Mouse (Mus musculus) natural killer cell, adult 2 months (primary cell): ENCODE results near the gene Lad1.

Experiments
- DNase-seq, 2 experiments: peaks; one replicate each; pipeline ENCODE4 v3.0.0; 2022; ENCODE audit warnings: low spot score in 2 of 2

Gene Lad1

DNA sequence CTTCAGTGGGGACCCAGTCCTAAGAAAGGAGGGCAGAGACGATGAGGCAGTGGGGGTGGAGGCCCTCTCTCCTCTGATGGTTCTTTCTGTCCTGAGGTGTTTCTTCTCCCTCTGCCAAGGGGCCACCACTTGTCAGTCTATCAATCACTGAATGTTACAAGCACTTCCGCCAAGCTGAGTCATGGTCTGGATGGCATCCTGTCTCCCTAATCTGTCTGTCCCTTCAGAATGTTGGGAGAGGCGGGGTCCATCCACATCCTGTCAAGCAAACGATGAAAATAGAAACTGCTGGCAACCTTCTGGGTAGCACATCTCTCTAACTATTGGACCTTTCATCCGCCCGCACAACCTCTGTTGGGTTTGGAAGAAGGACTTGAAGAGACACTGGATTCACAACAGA lies 26.1 kb downstream of the Lad1 start:
- DNase-seq: no peak

DNA sequence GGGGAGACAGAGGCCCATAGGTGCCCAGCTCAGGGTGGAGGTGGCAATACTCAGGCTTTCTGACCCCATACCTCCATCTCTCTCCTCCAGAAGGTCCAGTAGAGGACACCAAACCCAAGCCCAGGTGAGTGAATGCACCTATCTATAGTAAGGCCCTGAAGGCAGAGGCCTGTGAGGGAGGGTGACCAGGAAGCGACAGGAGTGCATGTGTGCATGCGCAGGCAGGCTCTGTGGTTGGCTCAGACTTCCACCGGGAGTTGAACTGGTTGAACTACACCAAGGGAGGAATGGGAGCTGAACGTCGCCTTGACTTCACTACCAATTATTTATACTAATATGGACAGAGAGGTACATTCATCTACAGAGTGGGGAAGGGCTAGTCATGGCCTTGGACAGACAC lies 28.2 kb downstream of the Lad1 start:
- DNase-seq: no peak

DNA sequence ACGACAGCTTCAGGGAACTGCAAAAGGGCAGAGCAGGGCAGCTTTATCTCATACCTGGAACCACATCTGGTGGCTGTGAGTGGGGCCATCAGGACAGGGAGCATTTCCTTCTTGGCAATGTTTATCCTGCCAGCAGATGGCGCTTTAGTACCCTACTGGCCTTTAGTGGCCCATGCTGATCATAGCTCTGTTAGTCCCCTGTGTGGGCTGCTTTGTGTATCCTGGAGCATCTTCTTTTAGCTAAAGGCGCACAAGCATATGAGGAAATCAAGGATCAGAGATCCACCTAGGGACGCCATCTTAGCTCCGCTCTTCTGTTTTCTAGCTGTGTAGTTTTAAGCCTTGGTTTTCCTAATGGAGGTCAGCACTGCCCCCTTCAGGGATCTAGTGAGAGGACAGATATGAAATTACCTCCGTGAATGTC lies 28.8 kb downstream of the Lad1 start:
- DNase-seq: peak; percentile 18 to 25

DNA sequence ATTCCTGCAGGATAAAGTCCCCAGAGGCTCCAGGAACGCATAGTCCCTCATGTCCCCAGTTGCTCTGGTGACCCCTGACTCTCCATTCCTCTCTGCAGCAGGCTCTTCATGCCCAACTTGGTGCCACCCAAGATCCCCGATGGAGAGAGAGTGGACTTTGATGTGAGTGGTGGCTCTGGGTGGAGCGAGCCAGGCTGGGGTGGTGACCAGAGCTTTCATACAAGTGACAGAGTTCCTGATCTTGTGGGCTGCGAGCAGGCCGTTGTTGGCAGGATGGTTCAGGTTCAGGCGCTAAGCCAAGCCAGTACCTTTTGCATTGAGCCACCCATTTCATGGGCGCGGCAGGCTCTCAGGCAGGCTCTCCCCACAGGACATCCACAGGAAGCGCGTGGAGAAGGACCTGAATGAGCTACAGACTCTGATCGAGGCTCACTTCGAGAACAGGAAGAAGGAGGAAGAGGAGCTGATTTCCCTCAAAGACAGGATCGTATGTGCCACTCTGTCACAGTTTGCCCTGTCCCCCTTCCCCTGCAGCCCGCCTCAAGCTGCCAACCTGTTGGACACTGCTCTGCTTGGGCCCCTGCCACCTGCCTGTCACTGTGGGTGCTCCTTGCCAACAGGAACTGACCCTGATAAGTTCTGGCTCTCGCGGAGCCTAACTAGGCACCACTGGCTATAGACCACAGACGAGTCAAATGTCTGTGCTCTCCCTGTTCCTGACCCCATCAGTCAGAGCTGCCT lies 29.4 kb downstream of the Lad1 start:
- no peak for DNase-seq

DNA sequence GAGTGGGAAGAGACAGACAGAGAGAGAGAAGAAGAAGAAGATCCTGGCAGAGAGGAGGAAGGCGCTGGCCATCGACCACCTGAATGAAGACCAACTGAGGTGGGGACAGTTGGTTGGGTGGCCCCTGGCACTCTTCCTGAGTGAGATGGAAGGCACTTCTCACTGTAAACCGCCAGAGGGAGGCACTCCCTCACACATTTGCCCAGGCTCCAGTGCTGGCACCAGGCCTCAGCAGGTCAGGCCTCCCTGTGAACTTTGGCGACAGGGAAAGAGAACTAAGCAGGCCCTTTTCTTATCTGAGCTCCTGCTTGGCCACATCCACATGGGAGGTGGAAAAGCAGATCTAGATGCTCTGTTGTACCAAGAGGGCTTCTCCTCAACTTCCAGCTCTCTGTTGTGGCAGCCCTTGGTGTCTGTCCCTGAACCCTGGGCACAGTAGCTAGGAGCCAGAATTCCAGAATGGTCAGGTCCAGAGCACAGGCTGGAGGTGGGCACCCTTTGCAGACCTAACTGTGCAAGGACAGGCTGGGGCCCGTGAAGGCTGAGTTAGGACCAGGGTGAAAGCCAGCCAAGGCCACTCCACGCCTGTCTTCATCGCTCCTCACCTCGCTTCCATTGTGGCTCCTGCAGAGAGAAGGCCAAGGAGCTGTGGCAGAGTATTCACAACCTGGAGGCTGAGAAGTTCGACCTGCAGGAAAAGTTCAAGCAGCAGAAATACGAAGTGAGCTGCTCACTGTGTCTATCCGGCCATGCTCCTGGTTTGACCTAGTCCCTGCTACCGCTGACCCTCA lies 32.5 kb downstream of the Lad1 start:
- DNase-seq: no peak

DNA sequence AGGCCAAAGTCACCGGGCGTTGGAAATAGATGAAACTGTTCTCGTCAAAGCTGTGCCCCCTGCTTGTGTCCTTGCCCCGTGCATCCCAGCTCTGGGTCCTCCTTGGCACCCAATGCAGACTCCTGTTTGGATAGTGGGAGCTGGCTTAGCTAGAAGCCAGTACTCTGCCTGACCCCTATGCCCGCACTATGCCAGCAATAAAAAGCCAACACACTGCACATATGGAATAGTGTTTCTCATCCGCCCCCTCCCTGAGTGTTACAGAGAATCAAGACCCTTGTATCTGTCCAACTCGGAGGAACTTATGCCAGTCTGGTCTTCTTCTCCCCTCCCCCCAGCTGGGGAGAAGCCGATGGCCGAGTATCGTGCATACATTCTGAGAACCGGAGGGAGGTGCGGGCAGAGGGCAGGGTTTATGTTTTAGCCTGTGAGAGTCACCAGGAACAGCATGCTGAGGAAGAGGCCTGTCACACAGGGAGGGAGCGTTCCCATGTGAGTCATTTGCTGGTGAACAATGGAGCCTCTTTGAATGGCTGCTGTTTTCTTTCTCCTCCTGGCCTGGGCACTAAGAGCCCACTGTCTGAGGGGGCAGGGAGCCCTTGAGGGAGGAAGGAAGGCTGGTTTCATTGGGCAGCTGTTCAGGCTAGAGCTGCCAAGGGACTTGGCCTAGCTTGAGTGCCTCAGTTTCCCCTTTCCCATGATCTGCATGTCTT lies 33.8 kb downstream of the Lad1 start:
- no peak for DNase-seq

DNA sequence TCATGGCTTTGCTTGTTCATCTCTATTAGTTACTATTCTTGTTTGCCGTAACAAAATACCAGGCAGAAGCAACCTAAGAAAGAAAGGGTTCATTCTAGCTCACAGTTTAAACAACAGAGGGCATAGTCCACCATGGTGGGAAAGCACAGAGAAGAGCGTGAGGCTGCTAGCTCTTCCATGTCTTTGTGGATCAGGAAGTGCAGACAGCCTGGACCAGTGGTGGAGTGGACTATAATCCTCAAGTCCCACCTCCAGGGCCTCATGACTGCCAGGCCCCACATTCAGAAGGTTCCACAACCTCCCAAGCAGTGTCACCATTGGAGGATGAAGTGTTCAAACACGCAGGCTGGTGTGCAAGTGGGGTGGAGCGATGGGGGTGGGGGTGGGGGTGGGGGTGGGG lies 34.8 kb downstream of the Lad1 start:
- no peak for DNase-seq

DNA sequence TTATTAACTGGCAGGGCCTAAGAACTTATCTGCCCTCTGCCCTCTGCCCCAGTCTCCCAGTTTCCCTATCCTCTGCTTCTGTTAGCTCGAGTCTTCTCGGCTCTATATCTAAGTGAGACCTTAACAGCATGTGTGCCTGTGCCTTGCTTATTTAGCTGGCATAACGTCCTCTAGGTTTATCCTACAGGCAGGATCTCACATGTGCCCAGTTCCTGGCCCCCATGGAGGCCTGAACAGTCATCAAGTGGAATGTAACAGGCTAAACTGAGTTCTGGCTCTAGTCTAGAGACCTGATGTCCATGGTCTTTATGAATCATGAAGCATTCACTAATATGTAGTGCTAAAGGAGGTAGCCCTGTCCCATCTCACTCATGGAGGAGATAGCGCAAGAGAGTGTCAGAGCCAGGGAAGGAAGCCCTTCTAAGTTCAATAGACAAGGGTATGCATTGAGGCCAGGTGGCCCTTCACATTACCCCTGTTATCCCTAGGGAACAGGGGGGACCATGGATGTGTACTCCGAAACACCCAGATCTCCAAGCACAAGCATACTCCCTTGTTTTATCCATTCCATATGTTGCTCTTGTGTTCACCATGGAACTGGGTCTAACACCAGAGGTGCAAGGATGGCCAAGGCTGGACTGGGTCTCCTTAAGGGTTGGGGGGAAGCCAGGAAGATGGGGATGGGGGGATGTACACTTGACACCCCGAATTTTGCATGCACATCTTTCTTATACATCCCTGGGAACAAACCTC lies 36.4 kb downstream of the Lad1 start:
- no peak for DNase-seq

DNA sequence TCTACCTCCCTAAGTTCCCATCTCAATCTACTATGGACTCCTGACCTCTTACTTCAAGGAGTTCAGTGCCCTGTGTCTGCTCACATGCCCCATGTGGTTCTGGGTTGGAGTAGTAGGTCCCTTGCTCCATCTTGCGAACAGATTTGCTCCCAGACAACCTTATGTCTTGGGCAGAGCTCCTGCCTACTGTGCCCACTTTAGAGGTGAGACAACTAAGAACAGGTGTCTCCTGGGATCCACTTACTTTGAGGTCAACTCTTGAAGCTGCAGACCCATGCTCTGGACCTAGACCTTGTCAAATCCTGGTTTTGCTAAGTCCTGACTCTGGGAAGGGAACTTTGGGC lies 36.9 kb downstream of the Lad1 start:
- no peak for DNase-seq

DNA sequence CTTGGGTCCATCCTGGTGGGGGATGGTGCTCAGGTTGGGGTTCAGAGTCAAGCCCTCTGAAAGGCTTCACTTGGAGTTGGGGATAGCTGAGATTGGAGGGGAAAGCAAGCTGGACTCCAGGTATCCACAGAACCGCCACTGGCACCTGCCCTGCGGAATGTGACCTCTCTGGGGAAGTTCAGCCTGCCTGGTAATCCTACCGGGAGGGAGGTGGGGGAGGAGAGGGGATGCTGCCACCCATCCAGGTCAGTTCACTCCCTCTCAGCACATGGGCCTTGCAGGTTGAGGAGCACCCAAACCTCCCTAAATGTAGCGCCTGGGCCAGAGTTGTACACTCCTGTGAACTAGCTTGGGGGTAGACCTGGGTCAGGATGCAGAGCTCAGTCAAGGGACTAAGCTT lies 37.7 kb downstream of the Lad1 start:
- no peak for DNase-seq

DNA sequence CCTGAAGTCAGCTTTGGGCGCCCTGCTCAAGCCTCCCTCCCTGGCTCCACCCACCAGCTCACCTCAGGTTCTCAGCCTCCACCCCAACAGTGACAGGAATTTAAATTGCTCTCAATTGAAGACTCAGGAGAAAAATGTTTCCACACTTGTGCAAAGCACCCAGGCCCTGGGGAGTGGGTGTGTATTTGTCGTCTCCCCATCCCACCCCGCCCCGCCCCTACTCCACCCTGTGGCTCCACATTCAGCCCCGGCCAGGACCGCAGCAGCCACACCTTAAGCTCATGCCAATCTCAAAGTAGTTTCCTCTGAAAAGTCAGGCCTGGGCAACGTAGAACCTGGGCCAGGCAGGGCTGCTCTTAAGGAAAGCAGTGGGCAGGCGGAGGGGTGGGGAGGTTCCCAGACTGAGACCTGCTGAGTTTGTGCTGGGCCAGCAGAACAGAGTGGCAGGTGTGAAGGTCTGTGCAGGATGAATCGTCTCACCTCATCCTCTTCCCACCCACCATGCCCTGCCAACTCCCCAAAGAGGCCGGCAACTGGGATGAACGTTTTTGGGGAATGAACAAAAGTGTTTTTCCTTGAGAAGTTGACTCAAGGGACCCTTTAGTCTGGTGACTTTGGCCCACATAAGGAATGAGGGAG lies 38.9 kb downstream of the Lad1 start:
- no peak for DNase-seq

DNA sequence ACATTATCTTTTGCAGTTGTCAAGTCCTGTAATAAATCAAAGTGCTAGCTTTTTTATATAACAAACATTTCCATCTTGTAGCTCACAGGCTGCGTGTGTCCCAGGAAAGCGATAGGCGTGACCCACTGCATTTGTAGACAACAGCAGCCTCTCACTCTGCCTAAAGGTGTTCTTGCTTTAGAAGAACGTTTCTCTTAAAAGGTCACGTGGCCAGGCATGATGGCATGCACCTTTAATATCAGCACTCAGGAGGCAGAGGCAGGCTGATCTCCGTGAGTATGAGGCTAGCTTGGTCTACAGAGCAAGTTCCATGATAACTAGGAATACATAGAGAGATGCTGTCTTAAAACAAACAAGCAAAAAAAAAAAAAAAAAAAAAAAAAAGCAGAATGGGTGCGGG lies 40.1 kb downstream of the Lad1 start:
- no peak for DNase-seq

DNA sequence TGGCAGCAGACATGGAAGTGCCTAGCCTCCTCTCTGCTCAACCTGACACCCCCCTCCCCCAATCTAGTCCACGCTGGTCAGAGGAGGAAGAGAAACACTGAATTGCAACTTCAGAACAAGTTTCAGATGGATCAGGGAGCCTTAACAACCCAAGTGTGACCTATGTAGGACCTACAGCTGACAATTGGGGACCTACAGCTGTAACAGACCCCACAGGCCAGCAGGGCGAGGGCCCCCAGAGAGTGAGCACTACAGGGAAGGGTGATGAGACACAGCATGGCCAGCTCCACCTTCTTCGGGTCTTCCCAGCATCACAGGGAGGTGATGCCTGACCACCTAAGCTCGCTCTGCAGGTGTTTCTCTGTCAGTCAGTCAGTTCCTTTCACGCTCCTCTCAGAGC lies 42.7 kb downstream of the Lad1 start:
- no peak for DNase-seq

DNA sequence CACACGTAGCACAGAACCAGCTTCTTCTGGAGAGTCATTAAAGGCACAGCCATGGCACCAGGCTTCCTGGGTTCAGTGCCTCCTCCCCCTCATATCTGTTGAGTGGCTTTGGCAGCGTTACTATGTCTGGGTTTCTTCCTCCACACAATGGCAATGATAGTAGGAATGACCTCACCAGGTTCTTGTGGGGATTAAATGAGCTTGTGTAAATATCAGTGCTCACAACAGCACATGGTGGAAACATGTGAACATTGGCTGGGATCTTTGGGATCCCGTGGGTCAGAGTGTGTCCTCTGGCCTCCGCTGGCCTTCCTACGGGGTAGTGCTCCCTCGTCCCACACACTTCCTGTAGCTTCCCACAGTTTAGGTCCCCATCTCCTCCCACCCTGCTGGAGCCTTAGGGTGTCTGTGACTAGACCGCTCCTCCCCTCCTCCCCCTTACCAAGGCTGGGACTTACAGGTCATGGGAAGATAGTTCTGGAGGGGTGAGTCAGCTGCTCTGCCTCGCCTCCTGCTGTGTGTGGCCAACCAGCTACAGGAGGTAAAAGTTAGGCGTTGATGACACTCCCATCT lies 43.7 kb downstream of the Lad1 start:
- no peak for DNase-seq

DNA sequence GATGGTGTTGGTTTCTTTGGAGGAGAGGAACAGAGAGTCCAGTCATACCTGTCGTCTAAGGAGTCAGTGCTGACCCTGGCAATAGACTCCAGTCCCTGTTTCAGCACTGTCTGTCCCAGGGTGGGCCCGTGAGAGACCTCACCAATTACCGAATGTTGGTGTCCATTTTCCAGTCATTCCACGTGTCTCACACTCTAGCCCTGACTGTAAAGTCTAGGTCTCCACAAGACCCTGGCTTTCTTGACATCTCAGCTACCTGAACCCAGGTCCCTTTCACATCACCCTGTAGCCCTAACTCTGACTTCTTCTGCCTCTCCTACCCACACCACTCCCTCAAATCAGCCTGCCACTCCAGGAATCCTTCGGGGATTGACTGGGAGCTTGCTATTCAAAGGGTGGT lies 44.2 kb downstream of the Lad1 start:
- DNase-seq: no peak

DNA sequence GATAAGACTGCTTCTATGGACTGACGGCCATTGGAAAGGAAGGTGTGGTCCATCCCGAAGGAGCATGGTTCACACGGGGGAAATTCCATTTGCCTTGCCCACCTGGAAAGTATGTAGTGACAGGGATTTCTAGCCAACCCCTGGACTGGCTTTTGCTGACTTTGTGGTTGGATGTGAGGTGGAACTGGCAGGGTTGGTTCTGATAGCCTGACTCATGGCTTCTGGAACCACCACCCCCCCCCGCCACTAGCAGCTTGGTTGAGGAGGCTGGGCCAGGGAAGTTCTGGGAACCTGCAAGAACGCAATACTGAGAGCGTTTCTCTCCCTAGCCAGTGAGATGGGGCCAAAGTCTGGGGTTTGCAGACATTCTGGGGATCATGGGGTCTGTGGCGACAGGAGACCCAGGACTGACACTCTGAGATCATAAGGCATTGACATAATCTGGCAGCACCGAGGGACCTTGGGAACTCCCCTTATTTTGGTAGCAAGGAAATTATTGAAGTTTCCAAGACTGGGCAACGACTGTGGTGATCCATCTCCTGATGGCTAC lies 45.5 kb downstream of the Lad1 start:
- no peak for DNase-seq

DNA sequence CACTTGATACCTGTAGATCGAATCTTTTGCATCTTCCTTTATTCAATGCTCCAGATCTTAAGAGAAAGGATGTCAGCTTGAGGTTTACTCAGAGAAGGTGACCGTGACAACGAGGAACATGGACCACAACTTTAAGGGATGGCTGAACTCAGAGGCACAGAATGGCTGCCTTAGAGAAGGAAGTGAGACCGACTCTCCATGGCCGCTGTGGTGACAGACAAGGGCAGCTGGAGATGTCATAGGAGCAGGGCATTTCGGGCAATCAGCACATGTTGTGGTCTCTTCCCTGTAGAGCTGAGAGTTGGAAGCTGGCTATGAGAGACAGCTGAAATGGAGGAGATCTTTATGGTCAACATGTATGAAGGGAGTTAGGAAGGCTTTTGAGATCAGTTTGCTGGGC lies 46.4 kb downstream of the Lad1 start:
- DNase-seq: no peak

DNA sequence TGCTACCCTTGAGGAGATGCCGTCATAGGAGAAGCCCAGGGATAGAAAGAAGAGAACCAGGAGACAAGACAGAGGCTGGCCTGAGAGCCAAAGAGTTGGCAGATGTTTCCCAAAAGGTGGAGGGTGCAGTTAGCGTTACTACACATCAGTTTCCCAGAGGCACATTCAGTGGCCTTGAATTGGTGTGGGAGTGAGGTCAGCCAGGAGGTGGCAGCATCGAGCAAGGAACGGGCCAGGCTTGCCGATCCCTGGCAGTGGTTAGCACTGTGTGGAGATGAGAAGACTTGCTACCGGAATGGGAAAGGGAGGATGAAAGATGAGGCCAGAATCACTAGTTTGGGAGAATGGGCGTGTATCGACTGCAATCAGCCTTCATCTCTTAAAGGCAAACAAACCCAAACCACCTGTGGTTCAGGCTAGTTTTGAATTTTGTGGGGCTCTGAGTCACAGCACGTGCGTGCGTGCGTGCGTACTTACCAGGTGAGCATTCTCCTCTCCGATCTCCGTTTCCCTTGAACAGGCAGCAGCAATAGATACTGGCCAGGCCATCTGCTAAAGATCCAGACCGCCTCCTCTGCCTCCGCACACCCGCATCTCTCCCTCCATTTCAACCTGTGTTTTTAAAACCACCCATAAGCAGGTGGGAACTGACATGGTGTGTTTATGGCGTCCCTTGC lies 47.3 kb downstream of the Lad1 start:
- peak in 1 of 2 experiments; percentile 43 for DNase-seq

DNA sequence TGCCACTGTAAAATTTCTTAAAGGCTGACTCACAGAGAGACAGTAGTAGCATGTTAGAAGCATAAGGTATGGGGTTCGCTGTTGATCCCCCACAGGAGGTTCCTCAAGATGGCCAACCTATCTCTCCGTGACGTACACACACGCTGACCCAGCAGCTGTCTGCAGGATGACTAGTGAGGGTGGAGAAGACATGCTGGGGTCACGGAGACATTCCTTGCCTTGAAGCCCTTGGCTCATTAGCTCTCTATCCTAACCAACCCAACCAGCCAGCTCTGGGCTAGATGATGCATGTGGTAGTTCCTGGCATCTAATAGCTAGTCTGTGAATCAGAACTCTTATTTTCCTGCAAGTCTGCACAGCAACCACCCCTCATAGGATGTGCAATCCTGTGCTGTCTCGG lies 50.2 kb downstream of the Lad1 start:
- no peak for DNase-seq

DNA sequence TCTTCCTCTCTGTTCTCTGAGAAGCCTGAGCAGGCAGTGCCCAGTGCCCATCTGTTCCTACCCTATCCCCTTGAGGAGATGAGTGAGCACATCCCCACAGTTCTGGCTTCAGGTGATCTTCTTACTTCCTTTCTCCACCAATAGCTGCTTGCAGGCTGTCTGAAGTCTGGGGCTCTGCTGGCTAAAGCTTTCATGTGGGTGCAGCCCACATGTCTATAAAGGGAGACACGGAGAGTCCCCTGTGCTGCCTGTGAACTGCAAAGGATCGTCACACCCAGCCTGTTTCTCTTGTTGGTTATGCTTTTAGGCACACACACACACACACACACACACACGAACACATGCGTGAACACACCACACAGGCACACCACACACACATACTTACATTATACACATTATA lies 54.6 kb downstream of the Lad1 start:
- DNase-seq: peak in 1 of 2 experiments; percentile 6
